Mouse (Mus musculus): Measurements from ENCODE around the gene Sox5.

GRCm38 (mm10) chr6:144707976-144708375 is 73.8 kb downstream of the Sox5 start:
- TF ChIP-seq SIN3A (IDR thresholded peaks at IDR 0.05; ENCODE audit: low read length) (no peak), CTCF (conservative IDR thresholded peaks at IDR 0.05 in 1 of 2, IDR thresholded peaks at IDR 0.05 in 1 of 2; ENCODE audit: low read depth in 2 of 2, low read length in 2 of 2) (no peak), POLR2A (IDR thresholded peaks at IDR 0.05; ENCODE audit: low read depth, low read length) (no peak), ZC3H11A (IDR thresholded peaks at IDR 0.05; ENCODE audit: low read depth, low read length) (no peak), MXI1 (IDR thresholded peaks at IDR 0.05; ENCODE audit: low read depth, low read length) (no peak), USF1 (IDR thresholded peaks at IDR 0.05; ENCODE audit: low read depth, low read length) (no peak), POLR2AphosphoS2 (IDR thresholded peaks at IDR 0.05; ENCODE audit: low read depth, low read length) (no peak), UBTF (IDR thresholded peaks at IDR 0.05; ENCODE audit: low read depth, low read length) (no peak), MAX (IDR thresholded peaks at IDR 0.05; ENCODE audit: low read length) (no peak), MEF2A (IDR thresholded peaks at IDR 0.05; ENCODE audit: borderline replicate concordance, low read depth, low read length) (no peak), RAD21 (IDR thresholded peaks at IDR 0.05; ENCODE audit: low read depth, low read length) (no peak)

All from CH12.LX (cell line).